In genomic region chr6:90737376-90737775, GRCm38 (mm10) we compare ENCODE assay signal across 8 mouse cellular contexts.
DNase-seq lines count a peak whose midpoint lies in the region; ATAC-seq and TF ChIP-seq lines count a peak whose summit lies in the region.

No protein-coding gene starts in this region.

- peak; percentile 87 for ATAC-seq in erythroid progenitor cell, adult 5-6 weeks (replicated peaks; ENCODE audit: low FRiP score, poor library complexity, severe bottlenecking)
- ATAC-seq in heart, embryonic 13.5 days (ENCODE audit: extremely low read depth, insufficient number of reproducible peaks, low FRiP score, low TSS enrichment) = peak; percentile 62
- peak; percentile 70 for ATAC-seq in kidney, postnatal 0 days (replicated peaks; ENCODE audit: low FRiP score, low read depth)
- ATAC-seq in liver, embryonic 11.5 days (replicated peaks; ENCODE audit: low FRiP score) = peak; percentile 71

- H3K4me2 ChIP-seq in heart, embryonic 13.5 days = peak overlapping the region; percentile 98
- H3K4me2 ChIP-seq in kidney, postnatal 0 days (ENCODE audit: low read length) = peak overlapping the region; percentile 92
- H3K4me2 ChIP-seq in liver, embryonic 11.5 days = peak overlapping the region; percentile 96
- H3K4me2 ChIP-seq in myocyte (ENCODE audit: low read depth) = peak overlapping the region; percentile 98

- peak overlapping the region; percentile 94 for H3K9ac ChIP-seq in heart, embryonic 13.5 days
- 0 out of 2 replicates have a peak overlapping the region, but pooled peaks have one; percentile 47 for H3K9ac ChIP-seq in kidney, postnatal 0 days (ENCODE audit: low read depth, low read length)
- H3K9ac ChIP-seq in liver, embryonic 11.5 days (ENCODE audit: low read depth, low read length) = no peak overlapping the region

- DNase-seq in CD4-positive, CD25-positive, alpha-beta regulatory T cell, adult 2 months (ENCODE audit: low read depth, low spot score) = peak; percentile 94
- DNase-seq in kidney, postnatal 0 days (ENCODE audit: low spot score) = peak; percentile 97
- DNase-seq in liver, embryonic 11.5 days (ENCODE audit: low spot score) = peak; percentile 90
- peak; percentile 89 to 97 for DNase-seq in spleen, postnatal 4 days (ENCODE audit: low spot score in 2 of 2)

- H3K9me3 ChIP-seq in heart, embryonic 13.5 days = no peaks in the 10 kb centered on the region
- no peaks in the 10 kb centered on the region for H3K9me3 ChIP-seq in kidney, postnatal 0 days (replicated peaks; ENCODE audit: low read length)
- no peaks in the 10 kb centered on the region for H3K9me3 ChIP-seq in liver, embryonic 11.5 days (ENCODE audit: control insufficient read depth, low read length)

- H3K27me3 ChIP-seq in heart, embryonic 13.5 days (replicated peaks) = peaks cover 6% of the 10 kb centered on the region; the same call in 1 of the 2 replicates
- no peaks in the 10 kb centered on the region for H3K27me3 ChIP-seq in kidney, postnatal 0 days (ENCODE audit: insufficient read depth, low read length)
- peaks cover 33% of the 10 kb centered on the region for H3K27me3 ChIP-seq in liver, embryonic 11.5 days (replicated peaks; ENCODE audit: control insufficient read depth, insufficient read depth, low read length)
- no peaks in the 10 kb centered on the region for H3K27me3 ChIP-seq in myocyte (ENCODE audit: control insufficient read depth, insufficient read depth, insufficient read length)

- peaks cover 16% of the 10 kb centered on the region for H3K4me1 ChIP-seq in brown adipose tissue, adult 24 weeks (ENCODE audit: control insufficient read depth, insufficient read depth, insufficient read length, low read length)
- H3K4me1 ChIP-seq in heart, embryonic 13.5 days = peaks cover 48% of the 10 kb centered on the region
- no peaks in the 10 kb centered on the region; the same call in 1 of the 2 replicates for H3K4me1 ChIP-seq in kidney, postnatal 0 days (replicated peaks; ENCODE audit: insufficient read depth, low read length)
- peaks cover 8% of the 10 kb centered on the region; the same call in 1 of the 2 replicates for H3K4me1 ChIP-seq in liver, embryonic 11.5 days (replicated peaks; ENCODE audit: control insufficient read depth, insufficient read depth, low read length)

- H3ac ChIP-seq in myocyte (ENCODE audit: control insufficient read depth, insufficient read length) = no peak overlapping the region

- peak; percentile 100 for TF ChIP-seq CTCF in kidney, postnatal 0 days (IDR thresholded peaks at IDR 0.05; ENCODE audit: low read depth)

- 2% methylated on average over 12 of the region's 12 CpGs for WGBS in heart, embryonic 13.5 days
- WGBS in kidney, postnatal 0 days = 2% methylated on average over 12 of the region's 12 CpGs
- WGBS in liver, embryonic 11.5 days = 2% methylated on average over 12 of the region's 12 CpGs

- H3K79me2 ChIP-seq in myocyte (ENCODE audit: control insufficient read depth, insufficient read depth) = peaks cover 63% of the 10 kb centered on the region

- H3K27ac ChIP-seq in brown adipose tissue, adult 24 weeks (replicated peaks; ENCODE audit: low read depth, low read length) = peak overlapping the region; percentile 70
- peak overlapping the region; percentile 87 for H3K27ac ChIP-seq in heart, embryonic 13.5 days (replicated peaks)
- H3K27ac ChIP-seq in kidney, postnatal 0 days = peak overlapping the region; percentile 85; the same call in 1 of the 2 replicates
- no peak overlapping the region for H3K27ac ChIP-seq in liver, embryonic 11.5 days (ENCODE audit: low read depth, low read length)

- no peak for TF ChIP-seq POLR2A in myocyte (IDR thresholded peaks at IDR 0.05; ENCODE audit: insufficient read length, low read depth)

- no peaks in the 10 kb centered on the region for H3K36me3 ChIP-seq in heart, embryonic 13.5 days
- H3K36me3 ChIP-seq in kidney, postnatal 0 days (ENCODE audit: insufficient read depth, low read length) = no peaks in the 10 kb centered on the region
- no peaks in the 10 kb centered on the region for H3K36me3 ChIP-seq in liver, embryonic 11.5 days (ENCODE audit: control insufficient read depth, insufficient read depth, low read length)
- no peaks in the 10 kb centered on the region for H3K36me3 ChIP-seq in myocyte (ENCODE audit: control insufficient read depth, insufficient read depth)

- H3K4me3 ChIP-seq in brown adipose tissue, adult 24 weeks (ENCODE audit: insufficient read depth, low read depth, low read length) = peak overlapping the region; percentile 88
- peak overlapping the region; percentile 92 for H3K4me3 ChIP-seq in heart, embryonic 13.5 days
- H3K4me3 ChIP-seq in kidney, postnatal 0 days (replicated peaks; ENCODE audit: low read depth, low read length) = peak overlapping the region; percentile 85
- peak overlapping the region; percentile 77 for H3K4me3 ChIP-seq in liver, embryonic 11.5 days (ENCODE audit: low read depth, low read length)
- H3K4me3 ChIP-seq in myocyte = peak overlapping the region; percentile 26

TF ChIP-seq in myocyte, 11 proteins besides CTCF, POLR2A, EP300 and RAD21:
- TF ChIP-seq MYOD1 (IDR thresholded peaks at IDR 0.05; ENCODE audit: control insufficient read depth in 1 of 3, insufficient read length in 2 of 3, low read depth in 2 of 3) (peak in 1 of 3 experiments; percentile 27), USF1 (IDR thresholded peaks at IDR 0.05; ENCODE audit: low read depth) (no peak), CEBPB (IDR thresholded peaks at IDR 0.05; ENCODE audit: insufficient read depth, poor library complexity, severe bottlenecking) (no peak), E2F4 (IDR thresholded peaks at IDR 0.05; ENCODE audit: insufficient read depth) (no peak), MYOG (IDR thresholded peaks at IDR 0.05; ENCODE audit: control insufficient read depth in 1 of 3, insufficient read depth in 1 of 3, insufficient read length in 2 of 3, low read depth in 2 of 3) (peak in 1 of 3 experiments; percentile 50)
TF ChIP-seq in myocyte: peak in this region for 2.

Comparison
In these comparisons a context has a peak if more than half of its experiments do, and no peak if none do; other contexts are left out.
1. H3K4me3 ChIP-seq: peak in every context shown above with its lines; median percentile 92 in heart, embryonic 13.5 days; 88 in brown adipose tissue, adult 24 weeks; 85 in kidney, postnatal 0 days; 77 in liver, embryonic 11.5 days; 26 in myocyte.